Mouse (Mus musculus) bone marrow, adult 2 months (tissue): ENCODE measurements around the gene Eci1. TPM values are rescaled to one million over a fixed set of nuclear protein-coding genes. Genes with fewer than 3 reads are reported as not detected.
A peak's percentile ranks its signal among the peaks of the same experiment; 100 is the strongest.

Experiments used
- H3K27ac ChIP-seq: fragments of 200-500 bp; 2 replicates; pipeline ENCODE4 v1.5.1; 2012; ENCODE audit warnings: low read depth, mild to moderate bottlenecking, control low read depth, inconsistent platforms, low read length; ENCODE audit not compliant: control insufficient read depth, poor library complexity, insufficient read depth
- H3K4me1 ChIP-seq: fragments of 200-500 bp; 2 replicates; pipeline ENCODE4 v1.6.1; 2011; ENCODE audit warnings: low read length; ENCODE audit not compliant: control insufficient read depth, insufficient read depth
- H3K4me3 ChIP-seq: fragments of 200-500 bp; replicated peaks from 2 replicates; pipeline ENCODE3; 2011; ENCODE audit warnings: mild to moderate bottlenecking, low read depth, low read length, control low read depth; ENCODE audit not compliant: control insufficient read depth
- CTCF ChIP-seq: fragments of 200-500 bp; IDR thresholded peaks from 2 replicates; pipeline ENCODE4 v1.5.1; 2011; ENCODE audit warnings: low read length, control low read depth; ENCODE audit not compliant: control insufficient read depth, insufficient read depth
- POLR2A ChIP-seq: fragments of 200-500 bp; IDR thresholded peaks from 2 replicates; pipeline ENCODE4 v1.6.1; 2011; ENCODE audit warnings: low read depth, mild to moderate bottlenecking, control low read depth, low read length, borderline replicate concordance; ENCODE audit not compliant: control insufficient read depth
- WGBS: fragments of 180-500 bp; shearing (Covaris S2); methylation state at CpG from one replicate; pipeline ENCODE4 v1.1.7; 2018; 5-methylcytosine and 5-hydroxymethylcytosine counted together
- polyA plus RNA-seq: library from polyadenylated mRNA; stranded (reverse); fragments of >200 nt; gene quantifications from 2 replicates; pipeline ENCODE4 v1.2.4, GENCODE M21; 2011; ENCODE audit warnings: low replicate concordance; ENCODE audit not compliant: missing spikeins, insufficient read depth, insufficient read length

Eci1 gene
- polyA plus RNA-seq, 1 experiment = 10.7 TPM

DNA sequence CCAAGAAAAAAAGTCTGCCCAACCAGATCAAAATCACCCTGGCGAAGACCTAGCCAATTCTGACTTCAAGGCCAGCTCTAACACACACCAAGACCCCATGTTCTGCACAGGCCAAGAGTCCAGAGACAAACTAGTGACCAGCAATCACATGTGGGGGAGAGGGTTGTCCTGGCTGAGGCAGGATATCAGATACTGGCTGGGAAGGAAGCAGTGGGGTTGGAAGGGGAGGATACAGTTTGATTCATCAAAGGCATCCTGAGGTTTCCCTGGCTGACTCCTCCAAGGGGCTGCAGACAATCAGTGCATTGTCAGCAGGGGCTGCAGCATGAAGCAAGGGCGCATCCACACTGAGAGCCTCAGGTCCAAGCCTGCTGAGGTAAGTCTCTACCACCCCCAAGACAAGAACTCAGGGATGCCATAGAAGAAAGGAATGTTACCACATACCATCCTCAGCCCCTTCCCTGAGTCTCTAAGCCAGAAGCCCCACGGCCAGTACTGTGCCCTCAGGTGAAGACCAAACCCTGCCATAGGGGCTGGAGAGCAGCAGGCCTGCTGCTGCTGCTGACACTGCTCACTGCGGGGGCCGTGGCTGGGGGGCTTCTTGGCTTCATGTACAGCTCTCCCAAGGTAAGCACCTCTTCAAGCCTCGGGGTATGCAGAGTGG, 47.3 kb downstream of the Eci1 start, which contains the start of gene Bricd5:
TSS of gene Bricd5 (plus strand) at position 273 of the 664 bp plus-strand sequence.
- Histone ChIP-seq H3K27ac (no peak within 1 kb of the TSS; the same call in 1 of the 2 replicates), H3K4me3 (peak within 1 kb of the TSS; percentile 19), H3K4me1 (peaks cover 5% of the 10 kb centered on the region)
- TF ChIP-seq CTCF (no peak), POLR2A (no peak)
- 80% methylated on average over 6 of the region's 6 CpGs for WGBS

DNA sequence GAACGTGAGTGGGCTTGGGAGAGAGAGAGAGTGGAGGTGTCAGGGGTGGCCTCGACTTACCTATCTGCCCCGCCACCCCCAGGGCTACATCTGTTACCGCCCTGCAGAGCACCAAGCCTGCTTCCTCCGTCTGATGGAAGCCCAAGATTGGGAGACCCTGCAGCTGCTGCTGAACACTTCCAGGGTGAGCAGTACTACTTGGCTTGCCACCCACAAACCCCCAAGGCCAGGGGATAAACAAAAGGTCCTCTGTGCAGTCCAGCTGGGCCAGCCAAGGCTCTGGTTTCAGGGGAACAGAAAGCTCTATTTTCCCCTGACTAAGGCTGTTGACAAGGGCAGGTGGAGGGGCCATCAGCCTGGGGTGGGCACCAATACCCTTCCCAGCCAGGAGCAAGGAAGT, 48.1 kb downstream of the Eci1 start:
- H3K4me1 ChIP-seq = peaks cover 5% of the 10 kb centered on the region
- WGBS = 92% methylated on average over 5 of the region's 5 CpGs
- no peak overlapping the region for H3K4me3 ChIP-seq
- H3K27ac ChIP-seq = no peak overlapping the region
- TF ChIP-seq POLR2A = no peak
- TF ChIP-seq CTCF = no peak

DNA sequence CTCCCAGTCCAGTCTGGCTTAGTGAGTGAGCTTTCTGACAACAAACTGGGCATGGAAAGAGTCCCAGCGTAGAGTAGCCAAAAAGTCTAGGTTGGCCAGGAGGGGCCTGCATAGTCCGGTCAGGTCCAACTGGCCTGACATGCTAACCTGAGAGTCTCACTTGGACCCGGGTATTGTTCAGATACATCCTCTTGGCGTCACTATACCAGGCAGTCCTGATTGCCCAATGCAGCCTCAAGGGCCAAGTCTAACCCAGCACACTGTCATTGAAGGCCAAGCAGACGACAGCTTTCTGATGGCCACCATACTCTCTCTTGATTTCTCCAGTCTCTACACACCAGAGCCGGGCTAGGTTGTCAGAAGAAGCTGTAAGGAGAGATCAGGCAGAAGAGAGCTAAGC, 49.1 kb downstream of the Eci1 start:
- Histone ChIP-seq H3K27ac (no peak overlapping the region), H3K4me1 (peaks cover 5% of the 10 kb centered on the region), H3K4me3 (no peak overlapping the region)
- TF ChIP-seq POLR2A = no peak
- no peak for TF ChIP-seq CTCF
- 75% methylated on average over 6 of the region's 6 CpGs for WGBS

DNA sequence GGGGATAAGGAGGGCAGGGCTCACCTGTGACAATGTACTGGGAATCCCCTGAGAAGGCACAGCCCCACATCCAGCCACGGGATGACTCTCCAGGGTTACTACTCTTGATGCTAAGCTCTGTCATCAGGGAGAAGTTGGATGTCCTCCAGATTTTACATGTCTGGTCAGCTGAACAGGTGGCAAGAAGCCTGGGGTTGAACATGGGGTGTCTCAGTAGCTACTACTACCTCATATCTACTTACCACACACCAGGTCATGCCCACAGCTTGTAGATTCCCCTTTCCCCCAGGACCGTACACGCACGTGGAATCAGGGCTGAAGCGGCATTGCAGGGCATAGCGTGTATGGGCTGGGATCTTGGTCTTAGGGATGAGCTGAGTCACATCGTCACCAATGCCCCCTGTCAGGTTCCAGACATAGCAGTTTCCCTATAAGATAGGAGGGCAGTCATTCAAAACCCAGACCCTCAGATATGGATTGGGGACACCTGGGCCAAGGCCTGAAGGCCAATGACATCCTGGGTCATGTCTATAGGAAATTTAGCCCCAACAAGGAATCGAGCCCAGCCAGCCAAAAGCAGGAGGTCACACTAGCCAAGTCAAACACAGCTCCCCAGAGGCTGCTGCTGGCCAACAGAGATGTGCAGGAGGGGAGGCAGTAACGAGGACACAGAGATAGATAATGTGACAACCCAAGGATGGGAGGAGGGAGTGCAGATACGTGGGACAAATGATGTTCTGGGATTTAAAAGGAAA, 49.8 kb downstream of the Eci1 start:
- 86% methylated on average over 10 of the region's 10 CpGs for WGBS
- H3K4me3 ChIP-seq = peak overlapping the region; percentile 40
- H3K27ac ChIP-seq = no peak overlapping the region
- H3K4me1 ChIP-seq = peaks cover 5% of the 10 kb centered on the region; the same call in 1 of the 2 replicates
- TF ChIP-seq POLR2A = no peak
- no peak for TF ChIP-seq CTCF

DNA sequence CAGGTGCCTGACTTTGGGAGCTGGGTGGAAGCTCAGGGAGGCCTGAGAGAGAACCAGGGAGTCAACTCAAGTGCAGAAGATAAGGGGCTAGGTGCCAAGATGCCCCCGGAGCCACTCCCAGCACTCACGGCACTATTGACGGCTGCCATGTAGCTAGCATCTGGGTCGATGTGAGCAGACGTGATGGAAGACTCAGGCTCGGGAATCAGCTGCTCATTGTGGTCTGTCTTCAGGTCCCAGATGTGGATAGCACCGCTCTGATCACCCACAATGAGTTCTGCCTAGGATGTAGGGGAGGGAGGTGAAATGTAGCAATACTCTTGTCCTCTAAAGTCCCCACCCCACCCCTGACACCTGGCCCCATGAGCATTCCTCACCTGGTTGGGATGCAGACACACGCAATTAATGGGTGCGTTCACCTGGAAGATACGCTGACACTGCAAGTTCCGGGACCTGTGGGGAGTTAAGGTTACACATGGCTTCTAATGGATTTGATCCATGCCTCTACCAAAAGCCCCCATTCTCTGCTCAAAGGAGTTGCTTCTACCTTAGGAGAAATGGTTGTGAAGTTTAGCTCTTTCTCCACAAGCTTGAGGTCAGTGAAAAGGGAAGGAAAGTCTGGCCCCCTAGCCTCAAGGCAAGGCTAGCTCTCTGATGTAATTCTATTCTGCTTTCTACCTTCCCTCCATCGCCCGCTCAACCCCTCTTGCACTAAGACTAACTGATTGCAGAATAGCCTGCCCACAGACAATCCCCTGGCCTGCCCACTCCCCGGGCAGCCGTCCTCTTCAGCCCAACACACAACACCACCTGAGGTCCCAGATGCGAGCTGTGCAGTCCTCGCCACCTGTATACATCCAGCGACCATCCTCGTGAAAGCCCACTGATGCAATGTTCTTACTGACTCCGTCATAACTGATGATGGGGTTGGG, 50.9 kb downstream of the Eci1 start:
- peaks cover 5% of the 10 kb centered on the region; the same call in 1 of the 2 replicates for H3K4me1 ChIP-seq
- peak overlapping the region; percentile 66 for H3K4me3 ChIP-seq
- WGBS = 58% methylated on average over 20 of the region's 20 CpGs
- peak overlapping the region; percentile 85 for H3K27ac ChIP-seq
- peak; percentile 8; the same call in 1 of the 2 replicates for TF ChIP-seq CTCF
- 0 out of 2 replicates have a peak, but pooled peaks have one; percentile 7 for TF ChIP-seq POLR2A

DNA sequence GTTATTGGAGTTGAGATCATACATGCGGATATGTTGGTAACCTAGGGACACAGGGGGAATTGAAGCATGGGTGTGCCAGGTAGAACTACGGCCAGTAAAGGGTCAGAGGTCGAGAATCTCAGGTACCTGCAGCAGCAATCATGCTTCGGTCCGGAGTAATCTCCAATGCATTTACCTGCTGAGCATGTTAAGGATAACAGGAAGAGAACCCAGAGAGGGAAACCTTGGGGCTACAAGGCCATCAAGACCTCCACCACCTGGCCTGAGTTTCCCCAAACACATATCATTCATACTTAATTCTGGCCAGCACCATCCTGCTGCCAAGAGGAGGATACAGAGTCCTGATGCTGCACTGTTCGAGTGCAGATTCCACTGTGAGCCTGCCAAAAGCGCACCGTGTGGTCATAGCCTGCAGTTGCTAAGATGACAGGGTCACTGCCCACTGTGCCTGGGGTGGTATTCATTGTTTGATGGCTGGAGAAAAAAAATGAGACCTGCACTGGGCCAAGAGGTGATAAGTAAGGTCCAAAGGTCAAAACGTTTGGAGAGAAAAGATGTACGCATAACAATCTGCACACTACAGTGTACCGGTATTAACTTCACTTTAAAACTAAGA, 51.7 kb downstream of the Eci1 start:
- 43% methylated on average over 11 of the region's 11 CpGs for WGBS
- H3K4me3 ChIP-seq = peak overlapping the region; percentile 66
- peak overlapping the region; percentile 85 for H3K27ac ChIP-seq
- no peak for TF ChIP-seq POLR2A
- TF ChIP-seq CTCF = no peak
- peaks cover 5% of the 10 kb centered on the region; the same call in 1 of the 2 replicates for H3K4me1 ChIP-seq

DNA sequence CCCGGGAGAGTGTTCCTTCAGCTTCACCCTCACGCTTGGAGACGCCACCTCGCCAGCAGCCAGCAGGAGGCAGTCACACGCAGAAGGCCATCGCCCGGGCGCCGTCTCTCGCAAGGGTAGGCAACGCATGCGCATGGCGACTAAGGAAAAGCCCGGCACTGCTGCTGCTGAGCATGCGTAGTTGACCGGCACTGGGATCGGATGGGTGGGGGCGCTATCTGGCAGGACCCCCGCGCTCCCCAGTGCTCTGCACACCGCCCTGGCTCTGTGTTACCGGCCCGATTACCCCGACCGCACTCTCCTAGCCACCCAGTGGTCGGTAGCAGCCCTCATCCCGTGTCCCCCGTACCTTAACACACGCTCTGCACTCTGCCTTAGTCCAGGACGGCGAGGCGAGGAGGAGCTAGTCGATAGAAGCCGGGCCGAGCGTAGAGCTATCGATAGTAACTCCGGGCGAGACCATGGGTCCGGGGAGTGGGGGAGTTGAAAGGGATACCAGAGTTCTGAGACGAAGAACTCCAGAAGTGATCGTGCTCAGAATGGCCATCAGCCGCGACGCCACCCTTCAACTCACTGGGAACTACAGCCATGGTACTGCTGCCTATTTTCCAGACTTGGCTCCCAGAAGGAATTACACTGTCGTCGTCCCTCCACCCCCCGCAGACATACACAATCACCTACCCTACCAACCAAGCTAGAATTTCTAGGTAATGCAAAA, 52.4 kb downstream of the Eci1 start, which contains the start of gene Mlst8:
TSS of gene Mlst8 (minus strand) at position 416 of the 718 bp plus-strand sequence.
- Histone ChIP-seq H3K4me3 (peak within 1 kb of the TSS; percentile 90), H3K27ac (peak within 1 kb of the TSS; percentile 87), H3K4me1 (peaks cover 5% of the 10 kb centered on the region; the same call in 1 of the 2 replicates)
- under 1% methylated on average over 48 of the region's 48 CpGs for WGBS
- peak; percentile 73; the same call in 1 of the 2 replicates for TF ChIP-seq POLR2A
- peak; percentile 96 for TF ChIP-seq CTCF
